7 mouse cellular contexts compared by ENCODE assay signal in genomic region chr19:30031468-30031931, GRCm38 (mm10). TPM values are rescaled to one million over a fixed set of nuclear protein-coding genes. Genes with fewer than 3 reads are reported as not detected.
DNase-seq lines count a peak whose midpoint lies in the region; ATAC-seq and TF ChIP-seq lines count a peak whose summit lies in the region.

No protein-coding gene starts in this region.

- intact Hi-C loops in left cerebral cortex, postnatal 25 days (cut with DNase I): loop anchor here (2.0 kb wide), 1 partner anchor 225 kb away; no protein-coding TSS in a partner anchor

- under 1% methylated on average over 7 of the region's 7 CpGs for WGBS in forebrain, postnatal 0 days

- H3K27me3 ChIP-seq in C2C12 (ENCODE audit: control insufficient read depth, insufficient read depth, insufficient read length) (no peaks in the 10 kb centered on the region), G1E (ENCODE audit: insufficient read depth, low read length) (peaks cover 3% of the 10 kb centered on the region; the same call in 1 of the 2 replicates), myocyte (ENCODE audit: control insufficient read depth, insufficient read depth, insufficient read length) (no peaks in the 10 kb centered on the region)
- no peaks in the 10 kb centered on the region for H3K27me3 ChIP-seq in forebrain, postnatal 0 days (ENCODE audit: insufficient read depth, low read length)

- TF ChIP-seq POLR2A in myocyte (IDR thresholded peaks at IDR 0.05; ENCODE audit: insufficient read length, low read depth): no peak

- H3K36me3 ChIP-seq in C2C12 (ENCODE audit: control insufficient read depth, insufficient read depth) (peaks cover 16% of the 10 kb centered on the region), G1E (replicated peaks) (peaks cover 7% of the 10 kb centered on the region), myocyte (ENCODE audit: control insufficient read depth, insufficient read depth) (no peaks in the 10 kb centered on the region)
- no peaks in the 10 kb centered on the region for H3K36me3 ChIP-seq in forebrain, postnatal 0 days (ENCODE audit: insufficient read depth)

- H3K4me3 ChIP-seq in C2C12 (ENCODE audit: insufficient read depth, poor library complexity, severe bottlenecking): peak overlapping the region; percentile 83
- H3K4me3 ChIP-seq in G1E (ENCODE audit: low read depth, low read length): peak overlapping the region; percentile 93
- peak overlapping the region; percentile 98 for H3K4me3 ChIP-seq in forebrain, postnatal 0 days (ENCODE audit: low read depth, low read length)
- peak overlapping the region; percentile 67 for H3K4me3 ChIP-seq in myocyte

- H3K27ac ChIP-seq in forebrain, postnatal 0 days (ENCODE audit: low read depth, low read length): peak overlapping the region; percentile 98

- peak overlapping the region; percentile 81 for H3K4me2 ChIP-seq in forebrain, postnatal 0 days (ENCODE audit: low read depth)
- peak overlapping the region; percentile 68 for H3K4me2 ChIP-seq in myocyte (ENCODE audit: low read depth)

- ATAC-seq in G1E (ENCODE audit: extremely low read depth, insufficient number of reproducible peaks, low FRiP score, poor library complexity, severe bottlenecking): no peak
- no peak for ATAC-seq in forebrain, postnatal 0 days

- H3K9me3 ChIP-seq in G1E (replicated peaks): peaks cover 5% of the 10 kb centered on the region
- no peaks in the 10 kb centered on the region for H3K9me3 ChIP-seq in forebrain, postnatal 0 days (ENCODE audit: low read length)

- peaks cover 56% of the 10 kb centered on the region for H3K79me3 ChIP-seq in C2C12 (ENCODE audit: low read depth)

- peaks cover 36% of the 10 kb centered on the region for H3K4me1 ChIP-seq in G1E (ENCODE audit: insufficient read depth, low read depth, low read length)
- H3K4me1 ChIP-seq in forebrain, postnatal 0 days (ENCODE audit: insufficient read depth): peaks cover 32% of the 10 kb centered on the region

- no peak for DNase-seq in G1E (ENCODE audit: low spot score)
- DNase-seq in forebrain, postnatal 0 days: peak; percentile 26
- peak; percentile 22 to 24 for DNase-seq in kidney, postnatal 36 days
- no peak for DNase-seq in adrenal gland, postnatal 25 days
- DNase-seq in left cerebral cortex, postnatal 25 days (ENCODE audit: low spot score in 2 of 2): no peak

- H3K79me2 ChIP-seq in C2C12 (ENCODE audit: control insufficient read depth, insufficient read depth) (peaks cover 62% of the 10 kb centered on the region), myocyte (ENCODE audit: control insufficient read depth, insufficient read depth) (peaks cover 55% of the 10 kb centered on the region)

- peak overlapping the region; percentile 96 for H3K9ac ChIP-seq in forebrain, postnatal 0 days

- H3ac ChIP-seq in C2C12 (ENCODE audit: control insufficient read depth, insufficient read length, low read depth) (peak overlapping the region; percentile 98), myocyte (ENCODE audit: control insufficient read depth, insufficient read length) (peak overlapping the region; percentile 88)

- TF ChIP-seq CTCF in C2C12 (IDR thresholded peaks at IDR 0.05; ENCODE audit: control insufficient read depth, insufficient read depth, insufficient read length) (no peak), G1E (IDR thresholded peaks at IDR 0.05; ENCODE audit: low read depth, low read length) (no peak)
- TF ChIP-seq CTCF in forebrain, postnatal 0 days (IDR thresholded peaks at IDR 0.05; ENCODE audit: low read depth): no peak

TF ChIP-seq in C2C12, 6 proteins besides CTCF, POLR2A, EP300 and RAD21:
- no peak for TF ChIP-seq MYOD1 (IDR thresholded peaks at IDR 0.05; ENCODE audit: control insufficient read depth, insufficient read length, low read depth)

TF ChIP-seq in myocyte, 11 proteins besides CTCF, POLR2A, EP300 and RAD21:
- no peak for TF ChIP-seq CEBPB (IDR thresholded peaks at IDR 0.05; ENCODE audit: insufficient read depth, poor library complexity, severe bottlenecking)
- TF ChIP-seq USF1 (IDR thresholded peaks at IDR 0.05; ENCODE audit: low read depth): no peak
- TF ChIP-seq E2F4 (IDR thresholded peaks at IDR 0.05; ENCODE audit: insufficient read depth): peak; percentile 29

RNA-seq across cellular contexts. Expression of gene Uhrf2, which starts 1.2 kb away (rescaled TPM):
- polyA plus RNA-seq in C2C12 (2012; fragmentation: generic; extraction: Trizol) (23.4 TPM), G1E (2012) (13.5 and 19.4 TPM in 2 replicates), myocyte (2012; fragmentation: generic; extraction: Trizol) (17.2 TPM)
- total RNA-seq in G1E (2014; fragmentation: Nextera tagmentation) (110 and 137 TPM in 2 replicates), G1E (2017) (79.4 and 91.5 TPM in 2 replicates)
- 77.8 and 79.0 TPM in 2 replicates for total RNA-seq in forebrain, postnatal 0 days (2014; rRNA removed)
- polyA plus RNA-seq in forebrain, postnatal 0 days (2015; fragmentation: Nextera tagmentation; extraction: Ambion mirVana): 22.6 and 28.1 TPM in 2 replicates
- 48.1 and 56.1 TPM in 2 replicates for total RNA-seq in adrenal gland, postnatal 25 days (2021)
- 10 to 100 TPM; 52.0 to 57.4 TPM for total RNA-seq in left cerebral cortex, postnatal 25 days (2021)

RNA-seq across cellular contexts. Expression of gene Trpd52l3, which starts 27.9 kb away (rescaled TPM):
- polyA plus RNA-seq in C2C12 (2012; fragmentation: generic; extraction: Trizol): not detected
- not detected in 2 replicates for total RNA-seq in G1E (2014; fragmentation: Nextera tagmentation)
- total RNA-seq in G1E (2017): 0.05 TPM in 1 of 2 replicates, not detected in the other
- not detected in 2 replicates for polyA plus RNA-seq in G1E (2012)
- total RNA-seq in forebrain, postnatal 0 days (2014; rRNA removed): not detected in 2 replicates
- polyA plus RNA-seq in forebrain, postnatal 0 days (2015; fragmentation: Nextera tagmentation; extraction: Ambion mirVana): not detected in 2 replicates
- polyA plus RNA-seq in myocyte (2012; fragmentation: generic; extraction: Trizol): not detected
- not detected in 2 replicates for total RNA-seq in adrenal gland, postnatal 25 days (2021)
- total RNA-seq in left cerebral cortex, postnatal 25 days (2021): not detected

Comparison
In these comparisons a context has a peak if more than half of its experiments do, and no peak if none do; other contexts are left out.
1. DNase-seq: peak in forebrain, postnatal 0 days (single experiment) and kidney, postnatal 36 days (2 of 2); none in G1E (single experiment), adrenal gland, postnatal 25 days (single experiment) and left cerebral cortex, postnatal 25 days (0 of 2).
2. Peak in every context shown above with its lines, with median percentiles within 50 percentile points of each other: H3K4me3 ChIP-seq.